Mouse (Mus musculus) thymus, adult 2 months (tissue): ENCODE data around the gene Flnb. TPM values are rescaled to one million over a fixed set of nuclear protein-coding genes. Genes with fewer than 3 reads are reported as not detected.

Source experiments
- DNase-seq: peaks from one replicate; pipeline ENCODE4 v3.0.0; 2021
- H3K27ac ChIP-seq: fragments of 200-500 bp; 2 replicates; pipeline ENCODE4 v1.5.1; 2012; ENCODE audit warnings: low read length, control low read depth; ENCODE audit not compliant: control insufficient read depth, insufficient read depth
- H3K27me3 ChIP-seq: fragments of 200-500 bp; 2 replicates; pipeline ENCODE4 v1.6.1; 2012; ENCODE audit warnings: mild to moderate bottlenecking, low read length, moderate library complexity, mixed read lengths; ENCODE audit not compliant: control insufficient read depth, insufficient read depth
- H3K36me3 ChIP-seq: fragments of 200-500 bp; 2 replicates; pipeline ENCODE4 v1.6.1; 2012; ENCODE audit warnings: mild to moderate bottlenecking, low read length, moderate library complexity; ENCODE audit not compliant: control insufficient read depth, insufficient read depth
- H3K4me1 ChIP-seq: fragments of 200-500 bp; replicated peaks from 2 replicates; pipeline ENCODE4 v1.6.1; 2012; ENCODE audit warnings: low read length; ENCODE audit not compliant: control insufficient read depth, insufficient read depth
- H3K4me3 ChIP-seq: fragments of 200-500 bp; 2 replicates; pipeline ENCODE4 v1.5.1; 2012; ENCODE audit warnings: mild to moderate bottlenecking, low read length, control low read depth, moderate library complexity; ENCODE audit not compliant: control insufficient read depth, insufficient read depth
- CTCF ChIP-seq: fragments of 200-500 bp; IDR thresholded peaks from 2 replicates; pipeline ENCODE4 v1.5.1; 2012; ENCODE audit warnings: mild to moderate bottlenecking, control low read depth, low read length, moderate library complexity, borderline replicate concordance; ENCODE audit not compliant: control insufficient read depth, poor library complexity, insufficient read depth; ENCODE audit errors: extremely low read depth
- POLR2A ChIP-seq: fragments of 200-500 bp; IDR thresholded peaks from 2 replicates; pipeline ENCODE4 v1.6.1; 2012; ENCODE audit warnings: mild to moderate bottlenecking, low read length, control low read depth, moderate library complexity; ENCODE audit not compliant: control insufficient read depth, poor library complexity, insufficient read depth; ENCODE audit errors: extremely low read depth
- WGBS: fragments of 180-500 bp; shearing (Covaris S2); methylation state at CpG from one replicate; pipeline ENCODE4 v1.1.7; 2018; 5-methylcytosine and 5-hydroxymethylcytosine counted together
- polyA plus RNA-seq: library from polyadenylated mRNA; depleted of rRNA; stranded (reverse); fragments of >200 nt; gene quantifications from 2 replicates; pipeline ENCODE4 v1.2.3, GENCODE M21; 2012

Gene Flnb
- polyA plus RNA-seq, 1 experiment: 26.4 TPM

DNA sequence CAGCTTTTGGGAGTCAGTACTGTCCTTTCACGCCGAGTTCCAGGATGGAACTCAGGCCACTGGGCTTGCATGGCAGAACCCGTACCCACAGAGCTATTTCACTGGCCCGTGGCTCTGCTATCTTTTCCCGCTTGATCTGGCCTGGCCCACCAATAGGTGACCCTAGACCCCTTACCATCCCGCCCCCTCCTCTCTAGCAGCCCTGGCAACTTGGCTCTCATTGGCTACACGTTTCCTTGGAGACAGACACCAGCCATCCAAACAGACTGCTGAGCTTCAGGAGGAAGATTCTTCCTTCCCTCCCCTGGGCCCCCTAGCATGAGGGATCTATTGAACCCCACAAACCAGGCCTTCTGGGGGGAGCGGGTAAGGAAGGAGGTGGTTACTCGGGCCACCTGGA is 139.3 kb downstream of the Flnb start, which contains the start of gene Gm45521:
TSS of gene Gm45521 (plus strand) at position 240 of the 400 bp plus-strand sequence.
- WGBS: 92% methylated on average over 9 of the region's 9 CpGs
- Histone ChIP-seq H3K4me3 (no peak within 1 kb of the TSS), H3K27me3 (no peaks in the 10 kb centered on the region), H3K4me1 (no peaks in the 10 kb centered on the region), H3K36me3 (no peaks in the 10 kb centered on the region), H3K27ac (no peak within 1 kb of the TSS)
- no peak for DNase-seq
- no peak for TF ChIP-seq POLR2A
- TF ChIP-seq CTCF: no peak

- Histone ChIP-seq H3K36me3 (no peaks in the 10 kb centered on the region), H3K4me3 (no peak overlapping the region), H3K27ac (no peak overlapping the region), H3K4me1 (no peaks in the 10 kb centered on the region), H3K27me3 (no peaks in the 10 kb centered on the region)
- WGBS: 85% methylated on average over 11 of the region's 11 CpGs
- TF ChIP-seq CTCF (no peak), POLR2A (no peak)
- DNase-seq: no peak
Observed at GRCm38 (mm10) chr14:7960616-7961015, 142.9 kb downstream of the Flnb start.

DNA sequence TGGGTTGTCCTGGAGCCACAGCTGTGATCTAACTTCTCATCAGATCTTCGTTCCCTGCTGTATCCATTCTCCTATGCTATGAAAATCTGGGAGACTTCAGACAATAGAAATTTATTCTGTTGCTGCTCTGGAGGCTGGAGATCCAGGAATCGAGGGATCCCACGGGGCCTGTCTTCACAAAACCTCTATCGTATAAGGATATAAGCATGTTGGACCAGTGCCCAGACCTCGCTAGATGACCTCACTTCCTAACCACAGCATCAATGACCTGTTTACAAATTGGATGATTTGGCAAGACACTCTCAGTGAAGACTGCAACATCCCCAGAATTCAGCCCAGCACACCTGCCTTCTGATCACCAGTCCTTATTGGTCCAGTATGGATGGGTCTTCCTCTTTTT is 144.0 kb downstream of the Flnb start:
- 81% methylated on average over 5 of the region's 5 CpGs for WGBS
- Histone ChIP-seq H3K27me3 (no peaks in the 10 kb centered on the region), H3K36me3 (no peaks in the 10 kb centered on the region), H3K27ac (no peak overlapping the region), H3K4me3 (no peak overlapping the region), H3K4me1 (no peaks in the 10 kb centered on the region)
- TF ChIP-seq CTCF (no peak), POLR2A (no peak)
- DNase-seq: no peak

DNA sequence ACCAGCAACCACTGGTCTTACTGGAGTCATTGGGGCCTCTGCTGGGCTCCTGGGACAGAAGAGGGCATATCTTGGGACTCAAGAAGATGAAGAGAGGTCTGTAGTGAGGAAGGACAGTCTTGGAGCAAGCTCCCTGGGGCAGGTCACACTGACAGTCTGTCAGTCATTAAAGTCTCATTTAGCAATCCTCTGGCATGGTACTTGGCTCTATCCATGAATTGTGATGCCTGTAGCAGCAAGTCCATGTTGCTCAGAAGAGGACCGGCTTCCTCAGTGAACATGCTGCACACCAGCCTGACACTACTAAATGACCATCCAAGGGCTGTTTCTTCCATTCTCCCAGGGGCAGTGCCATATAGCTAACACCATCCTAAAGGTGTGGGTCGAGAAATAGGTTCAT is 144.9 kb downstream of the Flnb start:
- Histone ChIP-seq H3K36me3 (no peaks in the 10 kb centered on the region), H3K4me1 (no peaks in the 10 kb centered on the region), H3K27me3 (no peaks in the 10 kb centered on the region), H3K27ac (no peak overlapping the region), H3K4me3 (no peak overlapping the region)
- no peak for DNase-seq
- 81% methylated on average over 2 of the region's 2 CpGs for WGBS
- TF ChIP-seq POLR2A: no peak
- TF ChIP-seq CTCF: no peak

DNA sequence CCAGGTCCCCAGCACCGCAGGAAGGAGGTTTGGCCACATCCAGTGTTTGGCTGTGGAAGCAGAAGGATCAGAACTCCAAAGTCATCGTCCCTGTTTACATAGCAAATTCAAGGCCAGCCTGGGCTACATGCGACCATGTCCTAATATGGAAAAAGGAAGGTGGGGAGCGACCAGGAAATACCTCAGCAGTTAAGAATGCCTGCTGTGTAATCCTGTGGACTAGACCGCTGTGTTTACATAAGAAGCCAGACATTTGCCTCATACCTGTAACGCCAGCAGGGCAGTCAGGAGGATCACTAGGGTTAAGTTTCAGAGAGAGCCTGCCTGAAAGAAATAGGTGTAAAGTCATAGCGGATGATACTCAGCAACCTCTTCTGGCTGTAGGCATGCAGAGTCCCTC is 145.4 kb downstream of the Flnb start:
- WGBS: 76% methylated on average over 7 of the region's 7 CpGs
- DNase-seq: no peak
- Histone ChIP-seq H3K4me3 (no peak overlapping the region), H3K27ac (no peak overlapping the region), H3K27me3 (no peaks in the 10 kb centered on the region), H3K36me3 (no peaks in the 10 kb centered on the region), H3K4me1 (no peaks in the 10 kb centered on the region)
- TF ChIP-seq POLR2A (no peak), CTCF (no peak)

- TF ChIP-seq CTCF: no peak
- no peak for TF ChIP-seq POLR2A
- 57% methylated on average over 11 of the region's 11 CpGs for WGBS
- Histone ChIP-seq H3K36me3 (no peaks in the 10 kb centered on the region), H3K4me3 (no peak overlapping the region), H3K4me1 (no peaks in the 10 kb centered on the region), H3K27me3 (no peaks in the 10 kb centered on the region), H3K27ac (no peak overlapping the region)
- peak; percentile 70 for DNase-seq
Observed at GRCm38 (mm10) chr14:7964219-7964889, 146.6 kb downstream of the Flnb start.

- WGBS: 36% methylated on average over 10 of the region's 10 CpGs
- Histone ChIP-seq H3K36me3 (no peaks in the 10 kb centered on the region), H3K4me1 (no peaks in the 10 kb centered on the region), H3K27ac (no peak overlapping the region), H3K4me3 (no peak overlapping the region), H3K27me3 (no peaks in the 10 kb centered on the region)
- no peak for TF ChIP-seq POLR2A
- no peak for TF ChIP-seq CTCF
- DNase-seq: no peak
Observed at GRCm38 (mm10) chr14:7971889-7972493, 154.2 kb downstream of the Flnb start.
